In genomic region chr3:86558976-86559375, GRCm38 (mm10) we compare ENCODE assay signal across 31 mouse cellular contexts. TPM values are rescaled to one million over a fixed set of nuclear protein-coding genes. Genes with fewer than 3 reads are reported as not detected.
A peak's percentile ranks its signal among the peaks of the same experiment; 100 is the strongest.
DNase-seq lines count a peak whose midpoint lies in the region; ATAC-seq lines count a peak whose summit lies in the region.
"Had no signal": no experiment of that assay in that cellular context is flagged by ENCODE, and none has a peak within 500 bp of the region (broad histone marks: within the 10 kb centered on the region; RNA-seq: fewer than 3 reads in every experiment).

No protein-coding gene starts in this region.

- no peak for DNase-seq in hindbrain, embryonic 11.5 days (ENCODE audit: low spot score)
- DNase-seq in hindbrain, embryonic 10.5 days (ENCODE audit: low spot score): no peak
- no peak for DNase-seq in midbrain, embryonic 11.5 days (ENCODE audit: low spot score, missing footprints)
- DNase-seq in Muller cell, postnatal 12 days (ENCODE audit: inconsistent ontology term): peak; percentile 74
- peak; percentile 74 for DNase-seq in retina, embryonic 14.5 days (ENCODE audit: low spot score)
- no peak for DNase-seq in adrenal gland, postnatal 4 days (ENCODE audit: low spot score in 2 of 2)
- DNase-seq in layer of hippocampus, postnatal 25 days (ENCODE audit: extremely low spot score in 1 of 2, low spot score in 1 of 2): no peak
- DNase-seq: adrenal gland, adult 8-10 months; B cell, adult 2 months; cerebellum, adult 11 months; cerebellum, adult 2 months; cerebellum, adult 9-11 months; cerebellum, postnatal 25 days; gastrocnemius, postnatal 25 days; heart, adult 18-20 months; heart, postnatal 10 days; heart, postnatal 4 days; kidney, adult 2 months had no signal

- H3K27ac ChIP-seq in hindbrain, embryonic 11.5 days (ENCODE audit: low read depth, low read length): peak overlapping the region; percentile 51; the same call in 1 of the 2 replicates
- no peak overlapping the region for H3K27ac ChIP-seq in hindbrain, embryonic 10.5 days
- H3K27ac ChIP-seq in midbrain, embryonic 12.5 days (replicated peaks): peak overlapping the region; percentile 63
- no peak overlapping the region; the same call in 1 of the 2 replicates for H3K27ac ChIP-seq in midbrain, embryonic 11.5 days (ENCODE audit: low read depth, low read length)
- H3K27ac ChIP-seq: embryonic facial prominence, embryonic 12.5 days; embryonic facial prominence, embryonic 15.5 days; forebrain, embryonic 15.5 days; heart, embryonic 15.5 days had no signal

- no peaks in the 10 kb centered on the region for H3K27me3 ChIP-seq in hindbrain, embryonic 11.5 days (ENCODE audit: control insufficient read depth, insufficient read depth, low read length)
- H3K27me3 ChIP-seq in hindbrain, embryonic 10.5 days (ENCODE audit: insufficient read depth, poor library complexity, severe bottlenecking): peaks cover 11% of the 10 kb centered on the region; the same call in 1 of the 2 replicates
- peaks cover 18% of the 10 kb centered on the region; the same call in 1 of the 2 replicates for H3K27me3 ChIP-seq in midbrain, embryonic 12.5 days
- H3K27me3 ChIP-seq in midbrain, embryonic 11.5 days (ENCODE audit: control insufficient read depth, insufficient read depth, low read length): peaks cover 3% of the 10 kb centered on the region; the same call in 1 of the 2 replicates
- H3K27me3 ChIP-seq: CH12.LX; embryonic facial prominence, embryonic 12.5 days; embryonic facial prominence, embryonic 15.5 days; heart, embryonic 12.5 days had no signal

- H3K9me3 ChIP-seq in hindbrain, embryonic 11.5 days (ENCODE audit: control insufficient read depth, low read length): no peaks in the 10 kb centered on the region
- no peaks in the 10 kb centered on the region for H3K9me3 ChIP-seq in hindbrain, embryonic 10.5 days
- H3K9me3 ChIP-seq in midbrain, embryonic 12.5 days: no peaks in the 10 kb centered on the region
- H3K9me3 ChIP-seq in midbrain, embryonic 11.5 days (ENCODE audit: control insufficient read depth, low read length): no peaks in the 10 kb centered on the region
- H3K9me3 ChIP-seq: embryonic facial prominence, embryonic 12.5 days; embryonic facial prominence, embryonic 15.5 days; forebrain, embryonic 15.5 days; G1E; heart, embryonic 12.5 days; heart, embryonic 15.5 days had no signal

- H3K9ac ChIP-seq in hindbrain, embryonic 11.5 days (ENCODE audit: low read depth, low read length): no peak overlapping the region
- H3K9ac ChIP-seq in midbrain, embryonic 12.5 days (replicated peaks): no peak overlapping the region
- no peak overlapping the region for H3K9ac ChIP-seq in midbrain, embryonic 11.5 days (ENCODE audit: low read length)
- H3K9ac ChIP-seq: embryonic facial prominence, embryonic 12.5 days; embryonic facial prominence, embryonic 15.5 days; forebrain, embryonic 15.5 days; heart, embryonic 12.5 days; heart, embryonic 15.5 days had no signal

- WGBS in hindbrain, embryonic 11.5 days: 36% methylated on average over 1 of the region's 1 CpGs
- whole genome bisulfite sequencing in hindbrain, embryonic 10.5 days: 62% methylated on average over 1 of the region's 1 CpGs
- 34% methylated on average over 1 of the region's 1 CpGs for WGBS in midbrain, embryonic 12.5 days
- WGBS in midbrain, embryonic 11.5 days: 28% methylated on average over 1 of the region's 1 CpGs

- H3K4me3 ChIP-seq in hindbrain, embryonic 11.5 days (ENCODE audit: low read depth, low read length): no peak overlapping the region
- H3K4me3 ChIP-seq in hindbrain, embryonic 10.5 days: no peak overlapping the region
- H3K4me3 ChIP-seq in midbrain, embryonic 12.5 days: no peak overlapping the region
- no peak overlapping the region for H3K4me3 ChIP-seq in midbrain, embryonic 11.5 days (ENCODE audit: low read depth, low read length)
- H3K4me3 ChIP-seq: embryonic facial prominence, embryonic 12.5 days; embryonic facial prominence, embryonic 15.5 days; forebrain, embryonic 15.5 days; heart, embryonic 12.5 days; heart, embryonic 15.5 days had no signal

- no peak for ATAC-seq in hindbrain, embryonic 11.5 days (ENCODE audit: low FRiP score)
- ATAC-seq in midbrain, embryonic 12.5 days (ENCODE audit: low FRiP score, low read depth): peak; percentile 47; the same call in 1 of the 2 replicates
- no peak for ATAC-seq in midbrain, embryonic 11.5 days (ENCODE audit: low FRiP score)
- ATAC-seq: activated CD4-positive, CD25-positive, alpha-beta regulatory T cell, adult 4 months; forebrain, embryonic 15.5 days; intestine, postnatal 0 days had no signal

- no peak overlapping the region for H3K4me2 ChIP-seq in hindbrain, embryonic 11.5 days (replicated peaks; ENCODE audit: low read depth, low read length)
- H3K4me2 ChIP-seq in midbrain, embryonic 12.5 days (replicated peaks): 0 out of 2 replicates have a peak overlapping the region, but pooled peaks have one; percentile 7
- H3K4me2 ChIP-seq in midbrain, embryonic 11.5 days: no peak overlapping the region
- H3K4me2 ChIP-seq: embryonic facial prominence, embryonic 12.5 days; embryonic facial prominence, embryonic 15.5 days; forebrain, embryonic 15.5 days; heart, embryonic 12.5 days; heart, embryonic 15.5 days had no signal

- H3K4me1 ChIP-seq in hindbrain, embryonic 11.5 days (replicated peaks; ENCODE audit: control insufficient read depth, insufficient read depth, low read length): no peaks in the 10 kb centered on the region
- no peaks in the 10 kb centered on the region; the same call in 1 of the 2 replicates for H3K4me1 ChIP-seq in hindbrain, embryonic 10.5 days (replicated peaks)
- H3K4me1 ChIP-seq in midbrain, embryonic 12.5 days: no peaks in the 10 kb centered on the region; the same call in 1 of the 2 replicates
- H3K4me1 ChIP-seq in midbrain, embryonic 11.5 days (ENCODE audit: control insufficient read depth, insufficient read depth, low read length): peaks cover 11% of the 10 kb centered on the region; the same call in 1 of the 2 replicates
- H3K4me1 ChIP-seq: embryonic facial prominence, embryonic 12.5 days; embryonic facial prominence, embryonic 15.5 days; forebrain, embryonic 15.5 days; heart, embryonic 15.5 days had no signal

- H3K36me3 ChIP-seq in hindbrain, embryonic 11.5 days (ENCODE audit: control insufficient read depth, insufficient read depth, low read length): no peaks in the 10 kb centered on the region
- no peaks in the 10 kb centered on the region for H3K36me3 ChIP-seq in hindbrain, embryonic 10.5 days
- no peaks in the 10 kb centered on the region for H3K36me3 ChIP-seq in midbrain, embryonic 12.5 days
- no peaks in the 10 kb centered on the region for H3K36me3 ChIP-seq in midbrain, embryonic 11.5 days (ENCODE audit: control insufficient read depth, insufficient read depth, low read length)
- H3K36me3 ChIP-seq: embryonic facial prominence, embryonic 12.5 days; embryonic facial prominence, embryonic 15.5 days; forebrain, embryonic 15.5 days; G1E; heart, embryonic 12.5 days; heart, embryonic 15.5 days had no signal

RNA-seq across cellular contexts. Expression of gene Mab21l2, which starts 10.5 kb away (rescaled TPM):
- polyA plus RNA-seq in hindbrain, embryonic 11.5 days (2014; fragmentation: Nextera tagmentation; extraction: Ambion mirVana): 151 and 155 TPM in 2 replicates
- 37.6 and 121 TPM in 2 replicates for polyA plus RNA-seq in hindbrain, embryonic 10.5 days (2016; fragmentation: Nextera tagmentation; extraction: Ambion mirVana)
- 120 and 138 TPM in 2 replicates for polyA plus RNA-seq in midbrain, embryonic 12.5 days (2016; fragmentation: Nextera tagmentation; extraction: Ambion mirVana)
- 107 and 123 TPM in 2 replicates for polyA plus RNA-seq in midbrain, embryonic 11.5 days (2014; fragmentation: Nextera tagmentation; extraction: Ambion mirVana)
- 10 to 100 TPM; 11.9 to 13.4 TPM for total RNA-seq in adrenal gland, postnatal 4 days (2021)
- total RNA-seq in layer of hippocampus, postnatal 25 days (2021): not detected
- total RNA-seq: common myeloid progenitor, adult 5-6 weeks; gastrocnemius, adult 8-10 months had no signal
- polyA plus RNA-seq: gonadal fat pad, adult 2 months had no signal

Comparison
In these comparisons a context has a peak if more than half of its experiments do, and no peak if none do; other contexts are left out.
1. H3K27ac ChIP-seq: peak in hindbrain, embryonic 11.5 days (single experiment) and midbrain, embryonic 12.5 days (single experiment); none in hindbrain, embryonic 10.5 days (single experiment) and midbrain, embryonic 11.5 days (single experiment).
2. DNase-seq: peak in Muller cell, postnatal 12 days (single experiment) and retina, embryonic 14.5 days (single experiment); none in hindbrain, embryonic 11.5 days (single experiment), hindbrain, embryonic 10.5 days (single experiment), midbrain, embryonic 11.5 days (single experiment), adrenal gland, postnatal 4 days (0 of 2) and layer of hippocampus, postnatal 25 days (0 of 2).